Mouse (Mus musculus) stomach, postnatal 0 days (tissue): ENCODE data around the gene Zfp36l1. TPM values are rescaled to one million over a fixed set of nuclear protein-coding genes. Genes with fewer than 3 reads are reported as not detected.

Experiments used
- ATAC-seq: fragments of 200-750 bp; cut with Nextera tagmentation; 2 replicates; pipeline ENCODE4 v1.8.0; 2017; ENCODE audit not compliant: low FRiP score, low TSS enrichment
- DNase-seq: peaks from one replicate; pipeline ENCODE4 v3.0.0-alpha.2; 2016; ENCODE audit warnings: low spot score
- H3K27ac ChIP-seq: fragments of 300-500 bp; sonication (generic); replicated peaks from 2 replicates; pipeline ENCODE4 v1.5.1; 2014; ENCODE audit warnings: mild to moderate bottlenecking, control low read depth
- H3K27me3 ChIP-seq: fragments of 300-500 bp; sonication (generic); 2 replicates; pipeline ENCODE4 v1.6.1; 2014; ENCODE audit warnings: low read length; ENCODE audit not compliant: control insufficient read depth, insufficient read depth
- H3K36me3 ChIP-seq: fragments of 300-500 bp; sonication (generic); 2 replicates; pipeline ENCODE4 v1.6.1; 2014; ENCODE audit warnings: low read length, mixed read lengths; ENCODE audit not compliant: control insufficient read depth, insufficient read depth
- H3K4me1 ChIP-seq: fragments of 300-500 bp; sonication (generic); replicated peaks from 2 replicates; pipeline ENCODE4 v1.6.1; 2014; ENCODE audit warnings: antibody characterized with exemption; ENCODE audit not compliant: control insufficient read depth, insufficient read depth
- H3K4me2 ChIP-seq: fragments of 300-500 bp; sonication (generic); replicated peaks from 2 replicates; pipeline ENCODE4 v1.6.1; 2014; ENCODE audit warnings: low read depth, mild to moderate bottlenecking, control low read depth, moderate library complexity
- H3K4me3 ChIP-seq: fragments of 300-500 bp; sonication (generic); 2 replicates; pipeline ENCODE4 v1.5.1; 2014; ENCODE audit warnings: low read depth, low read length, control low read depth
- H3K9ac ChIP-seq: fragments of 300-500 bp; sonication (generic); 2 replicates; pipeline ENCODE4 v1.6.1; 2014; ENCODE audit warnings: mild to moderate bottlenecking, low read length, control low read depth, mixed read lengths
- H3K9me3 ChIP-seq: fragments of 300-500 bp; sonication (generic); 2 replicates; pipeline ENCODE4 v1.6.1; 2016; ENCODE audit warnings: low read length; ENCODE audit not compliant: control insufficient read depth
- CTCF ChIP-seq: IDR thresholded peaks from 2 replicates; pipeline ENCODE4 v1.5.1; 2016; ENCODE audit warnings: antibody characterized with exemption, low read depth, mild to moderate bottlenecking, moderate library complexity
- EP300 ChIP-seq: optimal IDR thresholded peaks from 2 replicates; pipeline ENCODE3; 2016; ENCODE audit warnings: antibody characterized with exemption
- WGBS: fragments of 180-500 bp; shearing (Covaris S2); extraction: QIAGEN DNeasy Blood & Tissue Kit; methylation state at CpG from one replicate; pipeline ENCODE4 v1.1.7; 2014; 5-methylcytosine and 5-hydroxymethylcytosine counted together
- polyA plus RNA-seq: library from polyadenylated mRNA; unstranded; fragments of >200 nt; fragmentation: Nextera tagmentation; extraction: Ambion mirVana; gene quantifications from 2 replicates; pipeline ENCODE4 v1.2.1, GENCODE M21; 2015

Zfp36l1 gene
- polyA plus RNA-seq, 1 experiment from 2014 or later, result 90.8 TPM

- Histone ChIP-seq H3K9me3 (no peaks in the 10 kb centered on the region), H3K9ac (no peak overlapping the region), H3K4me2 (no peak overlapping the region), H3K4me1 (peaks cover 10% of the 10 kb centered on the region), H3K27ac (no peak overlapping the region), H3K4me3 (no peak overlapping the region), H3K27me3 (no peaks in the 10 kb centered on the region), H3K36me3 (no peaks in the 10 kb centered on the region)
- 77% methylated on average over 4 of the region's 4 CpGs for WGBS
- ATAC-seq, result no peak
- no peak for DNase-seq
- TF ChIP-seq CTCF (no peak), EP300 (no peak)
These were observed 32.9 kb downstream of the Zfp36l1 start for GRCm38 (mm10) chr12:80079937-80080336.

- Histone ChIP-seq H3K4me3 (no peak overlapping the region), H3K9me3 (no peaks in the 10 kb centered on the region), H3K27me3 (no peaks in the 10 kb centered on the region), H3K4me2 (no peak overlapping the region), H3K36me3 (no peaks in the 10 kb centered on the region), H3K4me1 (no peaks in the 10 kb centered on the region), H3K27ac (no peak overlapping the region), H3K9ac (no peak overlapping the region)
- TF ChIP-seq CTCF, result no peak
- TF ChIP-seq EP300, result no peak
- no peak for ATAC-seq
- 48% methylated on average over 2 of the region's 2 CpGs for WGBS
- DNase-seq, result no peak
These were observed 38.5 kb downstream of the Zfp36l1 start for GRCm38 (mm10) chr12:80074331-80074730.

- Histone ChIP-seq H3K4me3 (no peak overlapping the region), H3K27ac (no peak overlapping the region), H3K4me2 (no peak overlapping the region), H3K36me3 (no peaks in the 10 kb centered on the region), H3K27me3 (no peaks in the 10 kb centered on the region), H3K9ac (no peak overlapping the region), H3K4me1 (no peaks in the 10 kb centered on the region), H3K9me3 (no peaks in the 10 kb centered on the region)
- TF ChIP-seq EP300, result no peak
- TF ChIP-seq CTCF, result no peak
- 67% methylated on average over 8 of the region's 8 CpGs for WGBS
- ATAC-seq (no peak), DNase-seq (no peak)
These were observed 42.1 kb downstream of the Zfp36l1 start for GRCm38 (mm10) chr12:80070534-80071287.

- Histone ChIP-seq H3K4me2 (no peak overlapping the region), H3K9ac (no peak overlapping the region), H3K4me3 (no peak overlapping the region), H3K36me3 (no peaks in the 10 kb centered on the region), H3K27ac (no peak overlapping the region), H3K4me1 (no peaks in the 10 kb centered on the region; the same call in 1 of the 2 replicates), H3K9me3 (no peaks in the 10 kb centered on the region), H3K27me3 (no peaks in the 10 kb centered on the region)
- ATAC-seq (no peak), DNase-seq (no peak)
- TF ChIP-seq EP300, result no peak
- TF ChIP-seq CTCF, result no peak
- WGBS, result 90% methylated on average over 3 of the region's 3 CpGs
These were observed 43.8 kb downstream of the Zfp36l1 start for GRCm38 (mm10) chr12:80069040-80069439.

GRCm38 (mm10) chr12:80068016-80068415 is 44.8 kb downstream of the Zfp36l1 start:
- 80% methylated on average over 7 of the region's 7 CpGs for WGBS
- no peak for ATAC-seq

DNA sequence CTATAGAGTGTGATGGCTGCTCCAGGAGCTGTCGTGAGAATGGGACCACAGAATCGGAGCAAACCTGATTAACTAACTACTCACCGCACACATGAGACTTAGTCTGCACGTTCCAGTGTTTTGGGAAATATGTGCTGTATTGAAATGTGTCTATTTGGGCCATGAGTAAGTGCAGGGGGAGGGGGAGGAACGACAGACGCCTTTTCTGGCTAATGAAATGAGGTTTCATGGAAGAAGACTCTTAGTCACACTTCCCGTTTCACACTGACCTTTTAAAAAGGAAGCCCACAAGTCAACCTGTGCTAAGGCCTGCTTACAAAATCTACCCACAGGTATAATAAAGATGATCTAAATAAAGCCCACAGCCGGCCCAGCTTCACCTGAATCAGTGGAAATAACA is 47.8 kb downstream of the Zfp36l1 start:
- TF ChIP-seq CTCF, result no peak
- no peak for TF ChIP-seq EP300
- Histone ChIP-seq H3K4me2 (no peak overlapping the region), H3K4me3 (no peak overlapping the region), H3K27me3 (no peaks in the 10 kb centered on the region), H3K27ac (no peak overlapping the region), H3K4me1 (no peaks in the 10 kb centered on the region; the same call in 1 of the 2 replicates), H3K9me3 (no peaks in the 10 kb centered on the region), H3K9ac (no peak overlapping the region), H3K36me3 (no peaks in the 10 kb centered on the region)
- ATAC-seq (no peak), DNase-seq (no peak)
- WGBS, result 87% methylated on average over 8 of the region's 8 CpGs

More at GRCm38 (mm10) chr12:80068016-80068415, 44.8 kb downstream of the Zfp36l1 start:
- DNase-seq, result no peak
- Histone ChIP-seq H3K9me3 (no peaks in the 10 kb centered on the region), H3K27ac (no peak overlapping the region), H3K4me1 (no peaks in the 10 kb centered on the region; the same call in 1 of the 2 replicates), H3K4me3 (no peak overlapping the region), H3K36me3 (no peaks in the 10 kb centered on the region), H3K9ac (no peak overlapping the region), H3K4me2 (no peak overlapping the region), H3K27me3 (no peaks in the 10 kb centered on the region)
- TF ChIP-seq EP300 (no peak), CTCF (no peak)
